1 mouse cellular context compared by ENCODE assay signal in the genomic region with DNA sequence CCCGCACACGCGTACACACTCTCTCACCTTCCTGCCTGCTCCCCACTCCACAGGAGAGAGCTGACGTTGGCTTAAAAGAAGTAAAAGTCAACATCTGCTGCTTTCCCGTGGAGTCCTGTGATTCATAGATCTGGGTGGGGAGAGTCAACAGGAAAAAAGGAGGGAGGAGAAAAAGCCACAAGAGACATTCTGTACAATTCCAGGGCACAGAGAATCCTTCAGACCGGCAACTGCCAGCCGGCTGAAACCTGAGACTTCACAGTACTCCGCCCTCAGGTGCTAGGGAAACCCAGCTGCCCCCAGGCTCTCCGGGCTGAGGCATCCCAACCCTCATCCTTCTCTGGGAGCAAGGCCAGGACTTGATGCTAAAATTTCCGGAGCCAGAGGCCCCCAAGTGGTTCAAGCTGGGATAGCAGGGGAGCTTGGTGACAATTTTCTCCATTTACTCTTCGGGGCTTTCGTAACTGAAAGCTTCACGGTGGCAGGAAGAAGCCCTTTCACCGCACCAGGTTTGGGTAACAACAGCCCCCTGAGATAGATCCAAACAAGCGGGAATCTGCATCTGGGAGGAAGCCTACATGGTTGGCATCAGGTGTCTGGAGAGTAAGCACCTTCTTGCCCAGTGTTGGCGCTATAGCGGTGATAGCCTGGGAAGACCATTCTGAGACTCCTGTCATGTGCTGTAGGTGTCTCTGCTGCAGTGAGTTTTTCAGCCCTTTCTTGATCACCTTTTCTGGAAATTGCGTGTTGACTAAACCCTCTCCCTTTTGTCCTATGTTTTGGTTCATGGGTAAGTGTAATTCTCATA.
TF ChIP-seq lines count a peak whose summit lies in the region.

No protein-coding gene starts in this region.

TF ChIP-seq in MEL, 35 proteins besides CTCF, POLR2A, EP300 and RAD21 (continued from another document):
- 0 out of 2 replicates have a peak, but pooled peaks have one; percentile 25 for TF ChIP-seq ELF1 (IDR thresholded peaks at IDR 0.05; ENCODE audit: low read depth, low read length)
- TF ChIP-seq MXI1 (IDR thresholded peaks at IDR 0.05; ENCODE audit: low read depth, low read length) = no peak
- no peak for TF ChIP-seq MYC (IDR thresholded peaks at IDR 0.05; ENCODE audit: low read depth, low read length)
- TF ChIP-seq USF2 (IDR thresholded peaks at IDR 0.05; ENCODE audit: borderline replicate concordance in 1 of 2, insufficient read depth in 1 of 2, low read depth in 1 of 2, low read length in 2 of 2) = no peak
- no peak for TF ChIP-seq CHD1 (IDR thresholded peaks at IDR 0.05; ENCODE audit: low read depth, low read length)
- 0 out of 2 replicates have a peak, but pooled peaks have one; percentile 10 for TF ChIP-seq USF1 (IDR thresholded peaks at IDR 0.05; ENCODE audit: low read depth, low read length)
- no peak for TF ChIP-seq CHD2 (IDR thresholded peaks at IDR 0.05; ENCODE audit: low read length)
- TF ChIP-seq NRF1 (IDR thresholded peaks at IDR 0.05; ENCODE audit: insufficient read depth, low read depth, low read length, poor library complexity, severe bottlenecking) = no peak
- no peak for TF ChIP-seq ZKSCAN1 (IDR thresholded peaks at IDR 0.05; ENCODE audit: low read depth, low read length)
- no peak for TF ChIP-seq GABPA (IDR thresholded peaks at IDR 0.05; ENCODE audit: low read depth, low read length)
- no peak for TF ChIP-seq MAZ (IDR thresholded peaks at IDR 0.05; ENCODE audit: low read depth, low read length)
- TF ChIP-seq MAFK (IDR thresholded peaks at IDR 0.05; ENCODE audit: borderline replicate concordance, low read depth, low read length) = no peak
- no peak for TF ChIP-seq MEF2A (IDR thresholded peaks at IDR 0.05; ENCODE audit: extremely low read depth, insufficient replicate concordance, low read depth, low read length, poor library complexity, severe bottlenecking)
- no peak for TF ChIP-seq NELFE (IDR thresholded peaks at IDR 0.05; ENCODE audit: low read depth, low read length)
- TF ChIP-seq ZNF384 (IDR thresholded peaks at IDR 0.05; ENCODE audit: low read depth, low read length) = no peak
